Mouse (Mus musculus) myocyte (in vitro differentiated cells): ENCODE measurements around the gene Scn3b. TPM values are rescaled to one million over a fixed set of nuclear protein-coding genes. Genes with fewer than 3 reads are reported as not detected.

Experiments
- H3K27me3 ChIP-seq: one replicate; pipeline ENCODE4 v1.6.1; 2011; ENCODE audit not compliant: control insufficient read depth, insufficient read depth, insufficient read length
- H3K36me3 ChIP-seq: one replicate; pipeline ENCODE4 v1.6.1; 2011; ENCODE audit not compliant: control insufficient read depth, insufficient read depth
- H3K4me2 ChIP-seq: one replicate; pipeline ENCODE4 v1.6.1; 2011; ENCODE audit warnings: low read depth, control low read depth
- H3K4me3 ChIP-seq: one replicate; pipeline ENCODE4 v1.5.1; 2011; ENCODE audit warnings: mild to moderate bottlenecking, control low read depth, moderate library complexity
- H3K79me2 ChIP-seq: one replicate; pipeline ENCODE4 v1.6.1; 2011; ENCODE audit not compliant: control insufficient read depth, insufficient read depth
- H3ac ChIP-seq: one replicate; pipeline ENCODE4 v1.6.1; 2011; ENCODE audit not compliant: control insufficient read depth, insufficient read length
- CEBPB ChIP-seq: IDR thresholded peaks from 2 replicates; pipeline ENCODE4 v1.6.1; 2011; ENCODE audit warnings: mild to moderate bottlenecking, moderate library complexity; ENCODE audit not compliant: poor library complexity, insufficient read depth, severe bottlenecking
- E2F4 ChIP-seq: IDR thresholded peaks from one replicate; pipeline ENCODE4 v1.6.1; 2011; ENCODE audit warnings: mild to moderate bottlenecking, control low read depth, moderate library complexity; ENCODE audit not compliant: insufficient read depth
- MAX ChIP-seq: IDR thresholded peaks from one replicate; pipeline ENCODE4 v1.6.1; 2011; ENCODE audit warnings: low read depth, mild to moderate bottlenecking, control low read depth
- MYOD1 ChIP-seq, 3 experiments: IDR thresholded peaks; one replicate each; pipeline ENCODE4 v1.6.1; 2011; ENCODE audit warnings: control low read depth in 2 of 3, low read depth in 2 of 3, mild to moderate bottlenecking in 2 of 3, moderate library complexity in 1 of 3; ENCODE audit not compliant: insufficient read length in 2 of 3, control insufficient read depth in 1 of 3
- MYOG ChIP-seq, 3 experiments: IDR thresholded peaks; one replicate each; pipeline ENCODE4 v1.6.1; 2011; ENCODE audit warnings: control low read depth in 2 of 3, low read depth in 2 of 3, mild to moderate bottlenecking in 2 of 3; ENCODE audit not compliant: insufficient read length in 2 of 3, control insufficient read depth in 1 of 3, insufficient read depth in 1 of 3
- POLR2A ChIP-seq: IDR thresholded peaks from one replicate; pipeline ENCODE4 v1.6.1; 2011; ENCODE audit warnings: low read depth, mild to moderate bottlenecking, control low read depth, moderate library complexity; ENCODE audit not compliant: insufficient read length
- POLR2AphosphoS2 ChIP-seq: IDR thresholded peaks from one replicate; pipeline ENCODE4 v1.6.1; 2011; ENCODE audit warnings: low read depth, control low read depth; ENCODE audit not compliant: insufficient read length
- REST ChIP-seq: IDR thresholded peaks from one replicate; pipeline ENCODE4 v1.6.1; 2011; ENCODE audit warnings: mild to moderate bottlenecking, control low read depth, moderate library complexity; ENCODE audit not compliant: insufficient read depth, insufficient read length
- SRF ChIP-seq: IDR thresholded peaks from one replicate; pipeline ENCODE4 v1.6.1; 2011; ENCODE audit warnings: low read depth; ENCODE audit not compliant: control insufficient read depth, insufficient read length
- TCF12 ChIP-seq: IDR thresholded peaks from one replicate; pipeline ENCODE4 v1.6.1; 2011; ENCODE audit warnings: mild to moderate bottlenecking, control low read depth; ENCODE audit not compliant: poor library complexity, insufficient read depth, severe bottlenecking
- TCF3 ChIP-seq: IDR thresholded peaks from one replicate; pipeline ENCODE4 v1.6.1; 2011; ENCODE audit warnings: low read depth, control low read depth; ENCODE audit not compliant: insufficient read length
- USF1 ChIP-seq: IDR thresholded peaks from one replicate; pipeline ENCODE4 v1.6.1; 2011; ENCODE audit warnings: low read depth, mild to moderate bottlenecking, control low read depth, moderate library complexity
- polyA plus RNA-seq: library from polyadenylated mRNA; unstranded; fragments of >200 nt; fragmentation: generic; extraction: Trizol; gene quantifications from one replicate; pipeline ENCODE4 v1.2.1, GENCODE M21; 2012; ENCODE audit warnings: missing spikeins

Gene Scn3b
- polyA plus RNA-seq, 1 experiment, result 0.38 TPM

DNA sequence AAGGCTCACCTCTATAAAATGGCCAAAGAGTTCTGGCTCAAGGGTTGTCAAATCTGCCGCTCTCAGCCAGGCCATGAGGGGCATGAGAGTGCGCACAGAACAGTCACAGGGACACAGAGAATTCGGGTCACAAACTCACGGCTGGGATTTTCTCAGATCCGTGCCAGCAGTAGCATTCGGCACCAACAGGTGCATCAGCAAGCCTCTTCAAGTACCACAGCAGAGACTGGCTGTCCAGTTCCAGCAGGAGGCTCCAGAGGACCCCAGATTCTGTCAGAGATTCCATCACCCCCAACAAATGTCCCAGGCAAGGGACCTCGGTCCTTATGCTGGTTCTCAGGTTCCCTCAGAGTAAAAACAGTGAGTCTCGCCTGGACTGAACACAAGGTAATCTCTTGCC is 51.4 kb downstream of the Scn3b start:
- Histone ChIP-seq H3K36me3 (peaks cover 13% of the 10 kb centered on the region), H3K4me3 (peak overlapping the region; percentile 84), H3K4me2 (peak overlapping the region; percentile 91), H3K27me3 (no peaks in the 10 kb centered on the region), H3K79me2 (peaks cover 28% of the 10 kb centered on the region), H3ac (peak overlapping the region; percentile 57)
- TF ChIP-seq POLR2AphosphoS2 (no peak), SRF (no peak), TCF3 (no peak), TCF12 (no peak), MYOG (IDR thresholded peaks at IDR 0.05; ENCODE audit: control insufficient read depth in 1 of 3, insufficient read depth in 1 of 3, insufficient read length in 2 of 3, low read depth in 2 of 3) (peak in 1 of 3 experiments; percentile 55), MAX (no peak), E2F4 (no peak), MYOD1 (IDR thresholded peaks at IDR 0.05; ENCODE audit: control insufficient read depth in 1 of 3, insufficient read length in 2 of 3, low read depth in 2 of 3) (peak in 2 of 3 experiments; percentile 24 to 71), USF1 (no peak), REST (no peak), CEBPB (no peak), POLR2A (peak; percentile 16)

DNA sequence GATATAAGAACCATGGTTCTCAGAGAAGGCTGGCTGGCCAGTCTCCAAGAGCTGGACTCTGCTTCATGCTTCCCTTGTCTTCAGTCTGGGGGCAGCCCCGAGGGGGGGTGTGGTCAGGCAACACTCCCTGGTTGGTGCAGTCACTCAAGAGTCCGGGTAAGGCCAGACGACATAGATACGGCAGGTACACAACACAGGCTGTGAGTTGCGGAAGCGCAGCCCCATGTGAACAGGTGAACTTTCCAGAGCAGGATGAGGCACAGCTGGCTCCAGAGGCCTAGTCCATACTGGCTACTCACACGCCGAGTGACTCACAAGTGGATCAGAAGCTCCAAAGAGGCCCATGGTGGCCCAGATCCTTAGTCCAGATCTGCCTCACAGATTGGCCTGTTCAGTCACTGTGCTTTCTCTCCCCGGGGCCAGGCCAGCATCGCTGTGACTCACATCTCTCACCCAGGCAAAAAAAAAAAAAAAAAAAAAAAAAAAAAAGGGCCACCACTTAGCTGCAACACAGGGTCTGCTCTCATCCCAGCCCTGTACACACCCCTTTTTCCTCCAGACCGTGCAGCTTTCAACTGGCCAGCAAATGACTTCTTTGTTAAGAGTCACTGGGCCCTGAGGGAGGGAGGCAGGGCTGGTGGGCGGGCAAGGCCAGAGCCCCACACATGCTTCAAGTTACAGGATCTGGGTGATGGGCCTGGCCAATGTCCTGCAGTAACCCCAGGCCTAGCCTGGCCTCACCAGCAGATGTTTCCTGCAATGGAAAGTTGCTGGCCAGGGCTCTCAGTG is 52.1 kb downstream of the Scn3b start:
- H3K36me3 ChIP-seq, result peaks cover 7% of the 10 kb centered on the region
- no peaks in the 10 kb centered on the region for H3K27me3 ChIP-seq
- TF ChIP-seq MYOD1 (IDR thresholded peaks at IDR 0.05; ENCODE audit: control insufficient read depth in 1 of 3, insufficient read length in 2 of 3, low read depth in 2 of 3), result peak in 2 of 3 experiments; percentile 29 to 77
- no peak for TF ChIP-seq TCF3
- peak; percentile 52 for TF ChIP-seq POLR2AphosphoS2
- peak; percentile 51 for TF ChIP-seq POLR2A
- peak in 1 of 3 experiments; percentile 76 for TF ChIP-seq MYOG (IDR thresholded peaks at IDR 0.05; ENCODE audit: control insufficient read depth in 1 of 3, insufficient read depth in 1 of 3, insufficient read length in 2 of 3, low read depth in 2 of 3)
- TF ChIP-seq USF1, result no peak
- peak overlapping the region; percentile 91 for H3K4me2 ChIP-seq
- H3ac ChIP-seq, result peak overlapping the region; percentile 57
- peak overlapping the region; percentile 84 for H3K4me3 ChIP-seq
- H3K79me2 ChIP-seq, result peaks cover 28% of the 10 kb centered on the region

DNA sequence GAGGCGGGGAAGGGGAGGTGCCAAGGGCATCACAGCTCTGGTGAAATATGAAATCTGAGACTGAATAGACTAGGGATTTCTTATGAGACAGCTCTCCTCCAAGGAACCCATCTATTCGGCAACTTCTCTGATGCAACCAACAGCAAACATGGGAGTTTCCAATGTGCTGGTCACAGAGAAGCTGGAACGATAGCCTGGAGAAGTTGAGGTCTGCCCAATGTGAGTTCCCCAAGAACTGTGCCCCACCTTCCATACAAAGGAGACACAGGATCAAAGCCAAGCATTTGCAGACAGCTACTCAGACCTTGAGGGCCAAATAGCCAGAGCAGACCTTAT is 52.6 kb downstream of the Scn3b start:
- peaks cover under 1% of the 10 kb centered on the region for H3K36me3 ChIP-seq
- peak overlapping the region; percentile 84 for H3K4me3 ChIP-seq
- no peak for TF ChIP-seq POLR2A
- TF ChIP-seq CEBPB, result peak; percentile 99
- peak overlapping the region; percentile 73 for H3K4me2 ChIP-seq
- peaks cover 28% of the 10 kb centered on the region for H3K79me2 ChIP-seq
- no peak overlapping the region for H3ac ChIP-seq
- H3K27me3 ChIP-seq, result no peaks in the 10 kb centered on the region

DNA sequence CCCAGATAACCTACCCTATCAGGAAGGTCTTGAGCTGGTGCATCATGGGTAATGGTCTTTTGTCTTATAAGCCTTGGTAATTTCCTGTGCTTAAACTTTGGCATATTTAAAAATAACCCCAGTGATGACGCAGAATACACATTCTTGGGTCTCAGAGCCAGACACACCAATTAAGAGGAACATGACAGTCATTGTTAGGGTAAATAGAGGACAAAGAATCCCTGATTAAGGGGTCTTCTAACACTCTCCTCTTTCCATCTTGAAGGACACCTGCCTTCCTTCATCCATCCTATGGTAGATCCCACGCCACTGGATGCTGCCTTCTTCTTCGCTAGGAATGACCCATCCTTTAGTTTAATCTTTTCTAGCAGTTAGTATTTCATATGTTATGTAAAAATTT is 53.4 kb downstream of the Scn3b start:
- peaks cover 28% of the 10 kb centered on the region for H3K79me2 ChIP-seq
- H3K27me3 ChIP-seq, result no peaks in the 10 kb centered on the region
- peak overlapping the region; percentile 73 for H3K4me2 ChIP-seq
- no peak overlapping the region for H3K4me3 ChIP-seq
- no peak overlapping the region for H3ac ChIP-seq
- TF ChIP-seq TCF3 (no peak), REST (no peak), MAX (no peak), TCF12 (no peak), MYOD1 (IDR thresholded peaks at IDR 0.05; ENCODE audit: control insufficient read depth in 1 of 3, insufficient read length in 2 of 3, low read depth in 2 of 3) (no peak), POLR2A (no peak), CEBPB (no peak), POLR2AphosphoS2 (no peak), USF1 (no peak), E2F4 (no peak), SRF (no peak), MYOG (IDR thresholded peaks at IDR 0.05; ENCODE audit: control insufficient read depth in 1 of 3, insufficient read depth in 1 of 3, insufficient read length in 2 of 3, low read depth in 2 of 3) (no peak)
- no peaks in the 10 kb centered on the region for H3K36me3 ChIP-seq

DNA sequence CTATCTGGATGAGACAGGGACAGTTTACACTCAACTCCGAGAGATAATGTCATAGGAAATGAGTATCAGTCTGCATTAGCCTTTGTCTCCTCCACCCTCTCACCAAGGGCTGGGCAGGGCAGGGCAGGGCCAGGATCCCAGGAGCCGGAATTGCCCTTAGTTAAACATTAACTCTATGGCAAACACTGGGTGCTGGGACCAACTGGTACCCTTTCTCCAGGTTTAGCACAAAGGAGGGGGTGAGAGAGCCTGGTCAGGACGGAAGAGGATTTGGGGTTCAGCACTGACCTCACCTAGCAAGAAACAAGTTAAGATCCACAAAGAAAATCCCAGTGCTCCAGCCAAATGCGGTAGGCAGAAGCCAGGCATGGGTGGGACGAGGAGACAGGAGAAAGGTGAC is 54.2 kb downstream of the Scn3b start:
- Histone ChIP-seq H3K4me3 (no peak overlapping the region), H3K79me2 (peaks cover 23% of the 10 kb centered on the region), H3K27me3 (no peaks in the 10 kb centered on the region), H3ac (no peak overlapping the region), H3K36me3 (no peaks in the 10 kb centered on the region), H3K4me2 (no peak overlapping the region)
- TF ChIP-seq USF1 (no peak), MAX (no peak), POLR2A (no peak), E2F4 (no peak), TCF12 (no peak), TCF3 (no peak), REST (no peak), MYOG (IDR thresholded peaks at IDR 0.05; ENCODE audit: control insufficient read depth in 1 of 3, insufficient read depth in 1 of 3, insufficient read length in 2 of 3, low read depth in 2 of 3) (no peak), SRF (no peak), CEBPB (no peak), POLR2AphosphoS2 (no peak), MYOD1 (IDR thresholded peaks at IDR 0.05; ENCODE audit: control insufficient read depth in 1 of 3, insufficient read length in 2 of 3, low read depth in 2 of 3) (no peak)
